Mouse (Mus musculus) left cerebral cortex, adult 9 months (tissue): ENCODE measurements around the gene Spib.
A peak's percentile ranks its signal among the peaks of the same experiment; 100 is the strongest.

Experiments used
- DNase-seq, 2 experiments: peaks; one replicate each; pipeline ENCODE4 v3.0.0; 2022; ENCODE audit warnings: low spot score in 2 of 2

Spib gene

DNA sequence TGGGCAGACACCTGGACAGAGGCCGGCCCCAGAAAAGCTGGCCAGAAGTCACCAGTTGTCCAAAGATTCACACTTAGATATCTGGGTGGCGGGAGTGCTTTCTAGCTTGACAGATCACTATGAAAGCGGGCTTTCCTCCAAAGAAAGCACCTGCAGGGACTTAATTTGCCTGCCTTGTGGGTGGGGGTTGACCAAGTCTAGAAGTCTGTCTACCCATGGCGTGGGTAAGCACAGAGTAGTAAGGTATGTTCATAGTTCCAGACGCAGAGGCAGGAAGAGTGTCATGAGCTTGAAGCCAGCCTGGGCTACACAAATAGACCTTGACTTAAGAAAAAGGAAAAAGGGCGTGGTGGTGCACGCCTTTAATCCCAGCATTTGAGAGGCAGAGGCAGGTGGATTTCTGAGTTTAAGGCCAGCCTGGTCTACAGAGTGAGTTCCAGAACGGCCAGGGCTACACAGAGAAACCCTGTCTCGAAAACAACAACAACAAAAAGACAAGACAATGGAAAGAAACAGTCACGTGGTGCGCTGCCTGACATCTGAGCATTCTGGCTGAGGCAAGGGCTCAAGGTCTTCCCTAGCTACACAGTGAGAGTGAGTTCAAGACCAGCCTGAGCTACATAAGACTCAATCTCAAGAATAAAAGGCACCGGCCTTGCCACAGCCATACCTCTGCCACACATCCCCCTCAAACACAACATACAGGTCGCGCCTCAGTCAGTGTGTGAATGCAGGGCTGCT lies 5.3 kb downstream of the Spib start:
- DNase-seq, result no peak

DNA sequence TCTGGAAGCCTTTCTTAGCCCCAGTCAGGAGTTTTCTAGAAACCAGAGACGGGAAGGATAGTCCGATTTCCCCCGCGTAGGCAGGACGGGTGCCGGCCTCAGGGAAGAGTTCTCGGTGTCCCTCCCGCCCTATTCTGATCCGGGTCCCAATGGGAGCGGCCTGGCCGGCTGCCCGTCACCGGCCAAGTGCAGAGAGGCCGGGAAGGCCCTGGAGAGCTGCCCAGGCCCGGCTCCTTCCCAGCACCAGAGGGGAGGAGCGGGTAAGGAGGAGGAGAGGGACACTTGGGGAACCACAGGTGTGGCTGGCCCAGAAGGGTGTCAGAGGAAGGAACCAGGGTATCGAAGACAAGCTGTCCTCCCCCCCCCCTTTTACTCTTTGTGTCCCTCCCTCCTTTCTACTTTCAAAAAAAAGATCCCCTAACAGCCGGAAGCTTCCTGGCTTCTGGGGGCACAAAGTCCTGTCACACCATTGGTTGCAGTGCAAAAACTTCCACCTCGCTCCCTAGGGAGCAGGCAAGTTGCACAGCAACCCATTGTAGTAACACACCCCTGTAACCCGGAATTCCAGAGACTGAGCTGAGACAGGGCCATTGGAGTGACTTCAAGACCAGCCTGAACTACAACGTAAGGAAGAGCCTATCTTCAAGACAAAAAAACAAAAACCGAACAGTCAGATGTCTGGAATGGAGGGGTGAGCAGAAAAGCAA lies 6.6 kb downstream of the Spib start:
- DNase-seq, result peak in 1 of 2 experiments; percentile 34

DNA sequence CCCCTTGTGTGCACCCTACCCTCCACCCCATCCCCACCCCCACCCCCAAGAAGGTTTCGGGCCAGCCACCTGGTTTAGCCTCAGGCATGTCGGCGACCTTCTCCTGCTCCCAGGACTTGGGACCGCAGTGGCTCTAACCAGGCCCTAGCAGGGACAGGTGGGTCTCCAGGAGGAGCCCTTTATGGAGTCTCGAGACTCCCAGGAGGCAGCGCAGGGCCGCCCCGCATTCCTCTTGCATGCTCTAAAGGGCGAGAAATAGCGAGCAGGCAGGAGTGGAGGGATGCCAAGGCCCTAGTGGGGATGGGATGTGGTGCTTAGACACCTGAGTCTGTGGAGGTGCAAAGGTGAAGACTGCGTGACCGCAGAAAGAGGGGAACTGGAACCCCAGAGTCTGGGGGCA lies 7.4 kb downstream of the Spib start, which contains the start of gene Mybpc2:
Mybpc2 (minus strand) TSS at position 155 of the 400 bp plus-strand sequence.
- no peak for DNase-seq

DNA sequence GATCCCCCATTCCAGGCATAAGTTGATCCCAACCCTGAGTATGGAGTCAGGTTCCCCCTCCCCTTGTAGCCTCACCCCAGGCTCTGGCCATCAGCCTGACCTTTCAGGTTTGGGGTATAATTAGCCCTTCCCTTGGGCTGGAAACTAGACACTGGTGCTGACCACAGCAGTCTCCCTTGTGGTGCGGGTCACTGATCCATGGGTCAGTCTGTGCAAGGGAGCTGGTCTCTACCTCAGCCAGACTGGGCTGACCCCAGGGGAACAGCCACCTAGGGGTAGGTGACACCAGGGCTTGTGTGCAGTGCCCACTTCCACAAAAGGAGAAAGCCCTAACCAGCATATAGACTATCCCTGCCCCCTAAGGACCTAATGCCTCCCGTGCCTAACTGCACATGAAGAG lies 8.8 kb downstream of the Spib start:
- DNase-seq, result no peak

DNA sequence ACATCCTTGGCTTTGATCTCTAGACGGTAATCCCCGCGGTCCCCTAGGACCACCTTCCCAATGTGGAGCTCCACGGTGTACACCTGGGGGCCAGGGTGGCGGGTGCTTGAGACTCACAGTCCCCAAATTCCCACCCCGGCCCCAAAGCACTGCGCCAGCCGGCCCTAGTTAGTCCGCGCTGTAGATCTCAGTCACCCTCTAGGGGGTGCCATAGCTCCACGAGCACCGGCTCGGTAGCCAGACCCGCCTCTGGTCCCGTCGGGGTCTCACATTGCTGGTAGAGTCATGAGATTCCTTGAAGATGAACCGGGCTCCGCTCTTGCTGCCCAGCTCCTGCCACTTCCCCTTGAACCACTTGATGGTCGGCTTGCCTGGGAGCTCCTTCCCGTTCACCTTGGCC lies 10.2 kb downstream of the Spib start:
- DNase-seq, result peak in 1 of 2 experiments; percentile 43

DNA sequence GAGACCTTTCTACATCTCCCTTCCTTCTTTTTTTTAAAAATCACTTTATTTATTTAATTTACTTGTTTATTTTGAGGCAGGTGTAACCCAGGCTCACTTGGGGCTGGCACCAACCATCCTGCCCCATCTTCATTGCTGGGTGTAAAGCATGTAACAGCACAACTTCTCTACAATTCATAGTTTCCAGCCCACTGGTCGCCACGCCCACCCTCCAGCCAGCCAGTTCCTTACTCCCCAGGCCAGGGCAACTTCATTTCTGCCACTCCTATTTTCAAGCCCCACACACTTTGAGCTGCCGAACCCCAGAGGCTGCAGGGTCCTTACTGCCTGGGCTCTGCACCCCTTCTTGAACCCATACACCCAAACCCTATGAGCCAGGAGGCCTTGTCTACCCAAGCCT lies 10.9 kb downstream of the Spib start:
- DNase-seq, result no peak

DNA sequence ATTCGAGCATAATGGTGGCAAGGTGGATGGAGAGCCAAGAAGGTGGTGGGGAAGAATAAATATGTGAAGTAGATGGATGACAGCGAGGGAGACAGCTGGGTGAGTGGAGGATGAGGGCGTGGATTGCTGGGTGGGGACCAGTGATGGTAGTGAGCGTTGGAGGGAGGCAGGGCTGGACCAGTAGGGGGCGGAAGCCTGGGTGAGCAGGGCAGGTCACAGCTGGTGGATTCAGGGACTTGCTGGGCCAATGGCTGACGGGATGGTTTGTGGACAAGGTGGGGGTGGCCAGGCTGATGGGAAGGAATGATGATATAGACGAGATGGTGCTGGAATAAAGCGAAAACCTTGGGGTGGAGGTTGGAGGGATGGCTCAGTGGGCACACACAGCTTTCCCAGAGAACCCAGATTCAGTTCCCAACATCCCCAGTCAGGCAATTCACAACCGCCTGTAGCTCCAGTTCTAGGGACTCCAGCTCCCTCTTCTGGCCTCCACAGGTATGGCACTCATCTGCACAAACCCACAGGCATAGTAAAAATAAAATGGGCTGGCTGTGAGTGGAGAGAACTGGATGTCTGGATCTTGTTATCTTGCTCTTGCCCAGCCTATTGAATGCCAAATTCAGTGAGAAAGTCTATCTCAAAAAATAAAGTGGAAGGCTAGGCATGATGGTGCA lies 12.5 kb downstream of the Spib start:
- no peak for DNase-seq

DNA sequence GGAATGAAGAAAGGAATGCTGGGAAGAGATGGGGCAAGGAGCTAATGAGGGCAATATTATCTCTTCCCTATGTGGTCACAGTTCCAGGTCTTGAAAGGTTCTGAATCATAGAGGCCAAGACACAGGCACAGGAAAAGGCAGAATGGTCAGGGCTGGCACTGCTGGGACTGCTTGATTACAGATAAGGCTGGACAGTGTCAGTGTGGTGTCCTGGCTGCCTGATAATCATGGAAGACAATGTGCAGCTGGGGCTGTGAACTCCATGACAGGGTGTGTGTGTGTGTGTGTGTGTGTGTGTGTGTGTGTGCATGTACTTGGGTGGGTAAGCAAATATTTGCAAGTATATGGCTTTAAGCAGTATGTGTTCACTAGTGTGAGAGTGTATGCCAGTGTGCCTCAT lies 24.4 kb downstream of the Spib start:
- DNase-seq, result no peak

DNA sequence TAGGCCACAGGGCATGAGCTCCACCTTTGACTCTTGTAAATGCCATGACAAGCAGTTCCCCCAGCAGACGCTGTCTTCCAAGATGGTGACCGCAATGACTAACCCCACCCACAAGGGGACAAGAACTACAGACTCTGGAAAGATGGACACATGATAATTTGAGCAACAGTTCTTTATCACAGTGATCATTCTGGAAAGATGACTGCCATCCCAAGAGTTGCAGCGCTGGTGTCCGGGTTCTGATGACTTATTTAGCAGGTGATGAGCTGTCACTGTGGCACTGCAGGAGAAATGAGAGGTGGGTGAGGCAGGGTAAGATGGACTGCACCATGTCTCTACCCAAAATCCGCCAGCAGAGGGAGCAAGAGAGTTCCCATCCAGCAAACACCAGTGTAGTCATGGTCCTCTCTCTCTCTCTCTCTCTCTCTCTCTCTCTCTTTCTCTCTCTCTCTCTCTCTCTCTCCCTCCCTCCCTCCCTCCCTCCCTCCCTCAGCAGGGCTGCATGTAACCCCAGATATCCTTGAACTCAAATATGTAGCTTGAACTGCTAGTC lies 30.2 kb downstream of the Spib start:
- peak in 1 of 2 experiments; percentile 74 for DNase-seq

DNA sequence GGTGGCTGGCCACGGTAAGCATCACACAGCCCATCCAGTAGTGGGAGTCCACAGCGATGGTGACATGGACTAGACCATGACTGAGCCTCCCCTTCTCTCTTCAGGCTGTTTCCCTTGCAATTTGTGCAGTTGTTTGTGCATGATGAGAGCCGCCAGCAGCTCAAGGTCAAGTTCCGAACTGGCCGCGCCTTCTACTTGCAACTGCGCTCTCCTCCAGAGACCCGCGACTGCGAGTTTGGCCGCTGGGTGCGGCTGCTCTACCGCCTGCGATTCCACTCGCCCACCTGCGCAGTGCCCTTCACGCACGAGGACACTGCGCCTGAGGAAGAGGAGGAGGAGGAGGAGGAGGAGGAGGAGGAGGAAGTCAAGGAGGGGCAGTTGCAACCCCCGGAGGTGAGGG lies 31.8 kb downstream of the Spib start:
- DNase-seq, result no peak

DNA sequence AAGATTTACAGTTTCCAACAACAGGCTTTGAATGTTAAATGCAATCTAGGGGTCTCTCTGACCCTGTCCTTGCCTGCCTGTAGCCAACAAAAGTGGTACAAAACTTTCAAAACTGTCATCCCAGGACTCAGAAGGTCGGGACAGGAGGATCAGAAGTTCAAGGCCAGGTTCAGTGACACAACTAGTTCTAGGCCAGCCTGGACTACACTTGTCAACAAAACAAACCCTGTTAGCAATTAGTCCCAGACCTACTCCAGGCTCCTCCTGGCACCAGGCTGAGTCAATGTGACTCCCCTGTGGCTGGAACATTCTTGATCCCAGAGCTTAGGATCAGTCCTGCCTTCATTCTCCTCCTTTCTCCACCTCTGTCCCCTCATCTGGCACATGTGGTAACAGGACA lies 32.9 kb downstream of the Spib start:
- DNase-seq, result no peak

DNA sequence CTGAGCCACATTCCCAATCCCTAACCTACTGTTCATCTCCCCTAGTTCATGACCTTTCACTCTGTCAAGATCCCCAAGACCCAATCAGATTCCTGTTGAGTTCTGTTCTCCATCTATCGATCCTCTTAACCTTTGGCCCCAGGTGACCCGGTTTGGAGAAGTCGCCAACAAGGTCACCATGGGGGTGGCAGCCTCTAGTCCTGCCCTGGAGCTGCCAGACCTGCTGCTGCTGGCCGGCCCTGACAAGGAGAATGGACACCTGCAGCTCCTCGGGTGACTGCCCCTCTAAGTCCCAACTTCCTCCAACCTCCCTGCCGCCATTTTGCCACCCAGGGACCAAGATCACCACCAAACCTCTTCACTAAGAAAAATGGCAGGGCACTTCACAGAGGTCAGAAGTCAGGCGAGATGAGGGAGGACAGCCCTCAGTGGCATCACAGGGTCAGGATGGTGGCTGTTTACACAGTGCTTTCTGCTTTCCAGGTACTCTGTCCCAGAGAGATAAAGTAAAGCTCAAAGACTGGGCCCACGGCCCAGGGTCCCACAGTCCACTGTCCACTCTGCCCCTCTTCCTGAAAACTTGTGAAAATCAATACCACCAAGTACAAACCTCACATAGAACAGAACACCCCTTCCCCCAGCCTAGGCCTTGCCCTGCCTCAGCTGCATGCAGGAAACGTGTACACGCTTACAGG lies 34.4 kb downstream of the Spib start:
- DNase-seq, result no peak

DNA sequence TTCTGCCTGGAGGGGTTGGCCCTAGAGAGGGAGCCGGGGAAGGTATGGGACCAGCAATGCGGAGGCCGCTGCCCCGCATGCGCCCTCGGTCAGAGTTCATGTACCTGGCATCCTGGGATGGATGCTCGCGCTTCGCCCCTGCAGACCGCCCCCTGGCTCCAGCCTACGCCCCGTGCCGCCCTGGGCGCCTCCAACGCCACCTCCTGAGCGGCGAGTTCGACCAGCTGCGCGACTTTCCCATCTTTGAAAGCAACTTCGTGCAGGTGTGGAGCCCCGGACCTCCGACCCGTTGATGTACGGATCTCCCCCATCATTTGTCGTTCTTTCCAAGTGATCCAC lies 35.1 kb downstream of the Spib start:
- DNase-seq, result no peak

DNA sequence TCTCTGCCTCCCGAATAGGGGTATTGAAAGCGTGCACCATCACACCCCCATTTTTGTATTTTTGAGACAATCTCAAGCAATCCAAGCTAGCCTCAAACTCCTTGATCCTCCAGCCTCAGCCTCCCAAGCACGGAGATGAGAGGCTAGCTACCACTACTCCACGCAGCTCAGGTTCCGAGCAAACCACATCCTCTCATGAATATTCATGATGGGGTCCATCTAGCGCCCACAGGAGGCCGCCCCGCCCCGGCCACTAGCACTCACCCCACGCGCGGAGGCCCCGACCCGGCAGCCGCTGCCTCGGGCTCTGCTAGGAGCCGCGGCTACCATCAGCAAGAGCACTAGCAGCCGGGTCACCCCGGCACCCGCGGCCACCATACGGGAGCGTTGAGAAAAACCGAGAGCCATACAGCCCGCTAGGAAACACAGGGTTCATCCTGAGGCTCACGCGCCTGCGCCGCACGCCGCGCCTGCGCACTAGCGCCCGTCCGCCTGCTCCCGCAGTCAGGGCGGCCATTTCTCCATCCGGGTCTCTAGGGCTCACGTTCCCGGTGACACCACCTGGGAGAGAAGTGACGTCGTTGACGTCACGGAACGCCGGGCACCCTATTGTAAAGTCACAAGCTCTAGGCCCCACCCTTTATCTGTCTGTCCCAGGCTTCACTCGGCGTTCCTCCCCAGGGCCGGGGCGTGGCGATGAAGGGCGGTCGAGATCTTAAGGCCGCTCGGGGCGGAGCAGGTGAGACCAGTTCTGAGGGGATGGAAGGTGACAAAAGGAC lies 35.7 kb downstream of the Spib start, which contains the start of the genes Emc10 and Fam71e1:
Emc10 (minus strand) TSS at position 538 of the 779 bp plus-strand sequence.
Fam71e1 (plus strand) TSS at position 590 of the 779 bp plus-strand sequence.
- peak; percentile 96 to 99 for DNase-seq

DNA sequence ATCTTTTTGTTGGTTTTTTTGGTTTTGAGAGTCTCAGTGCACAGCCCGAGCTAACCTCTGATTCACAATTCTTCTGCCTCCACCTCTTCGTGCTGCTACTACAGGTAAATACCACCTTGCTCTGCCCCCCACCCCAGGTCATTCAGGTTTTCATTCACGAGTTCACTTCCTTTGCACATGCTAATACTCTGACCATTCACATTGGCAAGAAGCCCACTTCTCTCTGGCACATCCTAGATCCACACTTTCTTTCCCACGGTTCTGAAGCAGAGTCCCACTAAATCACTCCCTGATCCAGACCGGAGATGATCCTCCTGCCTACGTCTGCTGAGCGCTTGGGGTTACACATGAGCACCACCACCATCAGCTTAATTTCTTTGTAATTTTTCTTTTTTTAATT lies 36.8 kb downstream of the Spib start:
- no peak for DNase-seq

DNA sequence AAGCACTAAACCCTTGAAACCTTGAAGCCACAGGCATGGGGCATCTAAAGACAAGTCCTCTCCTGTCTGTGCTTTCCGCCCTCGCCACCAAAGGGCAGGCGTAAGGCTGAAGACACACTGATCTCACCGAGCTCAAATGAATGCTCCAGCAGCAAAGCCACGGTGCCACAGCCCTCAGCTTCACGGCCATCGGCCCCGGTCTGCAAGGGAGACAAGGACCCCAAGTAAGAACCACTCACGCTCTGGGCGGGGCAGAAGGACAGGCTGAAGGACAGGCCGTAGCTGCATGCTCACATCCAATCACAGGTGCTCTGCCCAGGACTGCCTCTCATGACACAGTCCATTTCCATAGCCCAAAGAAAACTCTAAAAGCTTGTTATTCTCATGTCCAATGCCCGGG lies 37.2 kb downstream of the Spib start:
- DNase-seq, result no peak

DNA sequence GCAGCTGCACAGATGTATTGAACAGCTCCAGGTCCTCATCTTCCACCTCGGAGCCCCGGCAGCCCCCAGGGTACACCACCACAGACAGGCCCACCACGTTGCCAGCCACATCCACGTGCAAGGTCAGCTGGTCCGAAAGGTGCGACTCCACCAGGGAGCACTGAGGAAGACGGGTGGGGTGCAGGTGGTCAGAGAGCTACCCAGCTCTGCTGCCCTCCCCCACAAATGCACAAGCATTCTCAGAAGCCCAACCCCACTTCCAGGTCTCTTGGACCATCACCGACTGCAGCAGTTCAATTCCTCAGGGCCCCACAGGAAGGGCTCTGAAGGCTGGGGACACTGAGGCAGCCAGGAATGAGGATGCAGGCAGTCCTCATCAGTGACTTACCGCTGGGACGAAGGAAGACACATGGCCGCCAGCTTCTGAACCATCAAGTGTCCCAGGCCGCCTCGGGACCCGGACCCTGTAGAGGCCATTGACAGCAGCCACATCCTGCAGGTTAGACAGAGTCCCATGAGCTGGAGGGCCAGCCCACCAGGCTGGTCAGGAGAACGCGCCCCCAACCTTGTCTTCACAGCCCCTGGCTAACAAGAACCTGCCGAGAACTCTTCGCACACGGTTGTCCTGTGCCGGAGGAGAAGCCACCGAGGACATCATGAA lies 39.6 kb downstream of the Spib start:
- no peak for DNase-seq

DNA sequence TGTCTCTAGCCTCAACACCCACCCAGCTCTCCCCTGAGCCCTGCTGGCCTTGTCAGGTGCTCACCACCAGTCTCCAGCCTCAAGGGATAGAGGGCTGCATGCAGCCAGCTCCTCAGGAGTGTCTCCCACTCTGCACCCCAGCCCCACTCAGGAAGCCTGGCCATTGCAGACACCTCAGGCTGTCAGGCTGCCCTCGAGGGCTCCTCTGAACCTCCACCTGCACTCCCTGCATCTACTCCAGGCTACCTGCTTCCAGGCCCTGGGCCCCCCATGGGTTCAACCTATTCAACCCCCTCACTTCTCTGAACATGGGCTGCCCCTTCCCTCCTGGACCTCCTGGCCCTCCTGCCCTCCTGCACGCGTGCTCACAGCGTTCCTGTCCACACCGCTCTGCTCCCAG lies 40.5 kb downstream of the Spib start:
- DNase-seq, result no peak

DNA sequence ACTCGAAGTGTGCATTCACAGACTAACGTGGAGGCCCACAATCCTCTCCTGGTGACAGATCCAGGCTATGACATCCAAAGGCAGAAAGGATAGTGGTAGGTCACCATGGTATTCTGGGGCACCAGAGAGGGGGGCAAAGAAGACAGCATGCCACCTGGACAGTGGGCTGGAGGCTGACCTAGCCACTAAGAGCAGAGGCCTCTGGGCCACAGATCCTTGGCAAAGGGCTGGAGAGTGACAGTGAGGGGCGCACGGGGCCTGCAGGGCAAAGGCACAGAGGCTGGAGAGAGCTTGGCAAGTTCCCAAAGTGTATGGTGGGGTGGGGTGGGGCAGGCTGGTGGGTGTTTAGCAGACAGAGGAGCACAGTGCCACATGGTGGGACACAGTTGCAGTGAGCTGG lies 41.6 kb downstream of the Spib start:
- no peak for DNase-seq

DNA sequence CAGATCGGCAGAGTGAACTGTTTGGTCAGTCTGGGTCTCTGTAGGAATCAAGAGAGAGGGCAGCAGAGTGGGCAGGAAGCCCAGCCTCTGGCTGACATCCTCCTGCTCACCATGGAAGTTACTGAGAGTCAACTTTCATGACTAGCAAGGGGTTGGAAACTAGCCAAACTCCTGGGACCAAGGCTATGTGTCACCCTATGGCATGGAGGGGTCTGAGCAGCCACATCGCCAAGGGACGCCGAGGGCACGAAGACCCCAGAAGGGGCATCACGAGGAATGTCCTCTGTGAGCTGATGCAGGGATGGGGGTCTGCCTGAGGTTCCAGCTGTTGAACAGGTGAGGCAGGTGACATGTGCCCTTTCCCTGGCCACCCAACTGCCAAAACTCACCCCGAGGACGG lies 43.3 kb downstream of the Spib start:
- no peak for DNase-seq

DNA sequence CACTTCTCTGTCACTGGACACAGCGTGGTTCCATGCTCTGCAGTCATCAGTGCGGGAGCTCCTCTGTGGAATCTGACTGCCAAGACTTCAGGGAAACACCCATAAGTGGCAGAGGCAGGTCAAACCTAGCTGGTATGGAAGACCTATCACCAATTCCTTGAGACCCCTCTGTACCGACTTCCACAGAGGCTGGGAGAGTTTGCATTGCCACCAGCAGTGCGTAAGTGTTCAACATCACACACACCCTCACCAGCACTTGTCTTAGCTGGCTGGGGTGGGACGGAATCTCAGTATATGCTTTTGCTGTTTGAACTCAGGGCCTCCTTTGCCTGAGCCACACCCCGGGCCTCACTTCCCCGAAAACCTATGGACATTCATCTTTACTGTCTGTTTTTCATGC lies 43.9 kb downstream of the Spib start:
- DNase-seq, result no peak
